Mouse (Mus musculus) megakaryocyte-erythroid progenitor cell, adult 5 weeks (primary cell): ENCODE measurements around the gene 1700125H20Rik. TPM values are rescaled to one million over a fixed set of nuclear protein-coding genes. Genes with fewer than 3 reads are reported as not detected.

Experiments
- polyA plus RNA-seq: library from polyadenylated mRNA; stranded (reverse); fragments of >175 nt; gene quantifications from 2 replicates; pipeline ENCODE4 v1.2.3, GENCODE M21; 2012

1700125H20Rik gene
- not detected in 2 replicates for polyA plus RNA-seq

GRCm38 (mm10) chr11:85170058-85170740 lies at the start of gene 1700125H20Rik:
Gene 1700125H20Rik, plus strand, starts transcription at chr11:85170404.

GRCm38 (mm10) chr11:85139581-85140540 lies 30.3 kb upstream of the 1700125H20Rik start, which contains the start of gene Usp32:
Gene Usp32, minus strand, starts transcription at chr11:85140161.

Other genes with a start within 250 kb of the 1700125H20Rik start
- gene Car4, start 212.6 kb upstream of the 1700125H20Rik start, polyA plus RNA-seq = not detected in 2 replicates
- gene Usp32, start 30.2 kb upstream of the 1700125H20Rik start, polyA plus RNA-seq = 7.2 and 10.3 TPM in 2 replicates
- 4.3 and 5.4 TPM in 2 replicates for gene Appbp2, start 64.7 kb downstream of the 1700125H20Rik start, polyA plus RNA-seq
- 10.8 and 12.5 TPM in 2 replicates for gene Ppm1d, start 140.8 kb downstream of the 1700125H20Rik start, polyA plus RNA-seq
- gene Bcas3, start 182.8 kb downstream of the 1700125H20Rik start, polyA plus RNA-seq = 90.7 and 91.3 TPM in 2 replicates